Mouse (Mus musculus) lung, adult 2 months (tissue): ENCODE results near the gene Igsf8. TPM values are rescaled to one million over a fixed set of nuclear protein-coding genes. Genes with fewer than 3 reads are reported as not detected.
A peak's percentile ranks its signal among the peaks of the same experiment; 100 is the strongest.

Source experiments
- DNase-seq: peaks from one replicate; pipeline ENCODE4 v3.0.0; 2022
- H3K4me1 ChIP-seq: fragments of 200-500 bp; 2 replicates; pipeline ENCODE4 v1.6.1; 2011; ENCODE audit warnings: low read length; ENCODE audit not compliant: control insufficient read depth, insufficient read depth
- H3K4me3 ChIP-seq: fragments of 200-500 bp; replicated peaks from 2 replicates; pipeline ENCODE3; 2011; ENCODE audit warnings: low read depth, mild to moderate bottlenecking, control low read depth, low read length; ENCODE audit errors: extremely low read depth
- CTCF ChIP-seq: fragments of 200-500 bp; IDR thresholded peaks from 2 replicates; pipeline ENCODE4 v1.5.1; 2011; ENCODE audit warnings: mild to moderate bottlenecking, low read length, control low read depth; ENCODE audit not compliant: insufficient read depth
- POLR2A ChIP-seq: fragments of 200-500 bp; IDR thresholded peaks from 2 replicates; pipeline ENCODE4 v1.6.1; 2011; ENCODE audit warnings: low read depth, mild to moderate bottlenecking, control low read depth, low read length, borderline replicate concordance; ENCODE audit errors: extremely low read depth
- WGBS: fragments of 180-500 bp; shearing (Covaris S2); methylation state at CpG from one replicate; pipeline ENCODE4 v1.1.7; 2018; 5-methylcytosine and 5-hydroxymethylcytosine counted together
- polyA plus RNA-seq: library from polyadenylated mRNA; depleted of rRNA; stranded (reverse); fragments of >200 nt; gene quantifications from 2 replicates; pipeline ENCODE4 v1.2.3, GENCODE M21; 2012

Igsf8 gene
- polyA plus RNA-seq, 1 experiment: 90.8 TPM

DNA sequence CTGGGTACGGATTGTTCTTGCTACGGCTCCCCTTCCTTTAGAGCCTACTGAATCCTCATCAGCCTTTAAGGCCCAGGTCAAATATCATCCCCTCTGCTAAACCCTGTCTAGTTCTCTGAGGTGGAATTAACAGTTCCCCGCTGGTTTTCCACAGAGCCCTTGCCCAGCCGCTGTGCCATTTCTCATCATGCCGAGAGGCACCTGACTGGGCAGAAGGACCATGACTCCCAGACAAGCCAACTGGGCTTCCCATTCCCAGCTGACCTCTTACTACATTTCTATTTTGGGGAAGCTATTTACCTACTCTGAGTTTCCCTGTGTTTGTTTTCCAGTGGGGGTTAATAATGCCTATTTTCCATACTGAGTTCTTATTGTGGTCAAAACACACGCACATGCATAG is 21.6 kb downstream of the Igsf8 start:
- no peak for DNase-seq
- H3K4me1 ChIP-seq: no peaks in the 10 kb centered on the region
- 91% methylated on average over 6 of the region's 6 CpGs for WGBS
- TF ChIP-seq CTCF: no peak
- no peak for TF ChIP-seq POLR2A
- H3K4me3 ChIP-seq: no peak overlapping the region

- TF ChIP-seq CTCF (no peak), POLR2A (no peak)
- 84% methylated on average over 14 of the region's 14 CpGs for WGBS
- no peak for DNase-seq
Measured at GRCm38 (mm10) chr1:172284221-172284620, 22.8 kb downstream of the Igsf8 start.

GRCm38 (mm10) chr1:172286740-172287139 is 25.3 kb downstream of the Igsf8 start:
- 76% methylated on average over 5 of the region's 5 CpGs for WGBS
- no peaks in the 10 kb centered on the region for H3K4me1 ChIP-seq
- TF ChIP-seq CTCF (no peak), POLR2A (no peak)
- H3K4me3 ChIP-seq: no peak overlapping the region
- DNase-seq: no peak

More at GRCm38 (mm10) chr1:172284221-172284620, 22.8 kb downstream of the Igsf8 start:
- Histone ChIP-seq H3K4me1 (no peaks in the 10 kb centered on the region), H3K4me3 (no peak overlapping the region)

- Histone ChIP-seq H3K4me3 (no peak overlapping the region), H3K4me1 (no peaks in the 10 kb centered on the region)
- TF ChIP-seq CTCF: no peak
- no peak for TF ChIP-seq POLR2A
- WGBS: 88% methylated on average over 11 of the region's 11 CpGs
- no peak for DNase-seq
Measured at GRCm38 (mm10) chr1:172288900-172289616, 27.6 kb downstream of the Igsf8 start.

DNA sequence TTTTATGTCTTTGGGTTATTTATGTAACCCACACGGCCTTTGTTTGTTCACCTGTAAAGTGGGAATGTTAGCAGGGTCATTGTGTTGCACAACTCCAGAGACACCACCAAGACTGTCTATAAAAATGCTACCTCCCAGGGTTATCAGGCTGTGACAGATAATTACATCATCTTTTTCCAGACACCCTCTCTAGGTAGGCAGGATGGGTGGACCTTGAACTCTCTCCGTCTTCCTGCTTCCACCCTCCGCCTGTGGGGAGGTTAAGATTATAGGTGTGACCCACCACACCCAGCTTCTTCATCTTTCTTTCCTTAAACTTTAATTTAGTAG is 28.1 kb downstream of the Igsf8 start:
- whole genome bisulfite sequencing: 56% methylated on average over 3 of the region's 3 CpGs
- no peak for DNase-seq
- Histone ChIP-seq H3K4me1 (no peaks in the 10 kb centered on the region), H3K4me3 (no peak overlapping the region)
- TF ChIP-seq CTCF (no peak), POLR2A (no peak)

DNA sequence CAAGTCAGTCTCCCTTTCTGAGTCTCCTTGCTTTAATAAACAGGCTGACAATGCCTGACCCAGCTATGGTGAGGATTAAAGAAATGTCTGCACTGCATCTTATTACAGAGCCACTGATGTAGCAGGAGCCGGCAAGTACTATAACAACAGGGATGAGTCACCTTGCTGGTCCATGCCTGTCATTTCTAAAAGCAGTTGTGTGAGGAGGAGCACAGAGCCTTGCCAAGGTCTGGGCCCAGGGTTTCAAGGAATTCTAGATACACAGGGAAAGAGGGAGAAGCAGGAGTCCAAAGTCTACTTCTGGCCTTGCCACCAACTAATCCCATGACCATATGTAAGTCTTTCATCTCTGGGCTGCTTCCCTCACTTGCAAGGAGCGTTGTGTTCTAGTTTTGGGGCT is 31.4 kb downstream of the Igsf8 start:
- H3K4me1 ChIP-seq: no peaks in the 10 kb centered on the region
- DNase-seq: no peak
- TF ChIP-seq POLR2A (no peak), CTCF (no peak)
- WGBS: 86% methylated on average over 2 of the region's 2 CpGs
- no peak overlapping the region for H3K4me3 ChIP-seq

DNA sequence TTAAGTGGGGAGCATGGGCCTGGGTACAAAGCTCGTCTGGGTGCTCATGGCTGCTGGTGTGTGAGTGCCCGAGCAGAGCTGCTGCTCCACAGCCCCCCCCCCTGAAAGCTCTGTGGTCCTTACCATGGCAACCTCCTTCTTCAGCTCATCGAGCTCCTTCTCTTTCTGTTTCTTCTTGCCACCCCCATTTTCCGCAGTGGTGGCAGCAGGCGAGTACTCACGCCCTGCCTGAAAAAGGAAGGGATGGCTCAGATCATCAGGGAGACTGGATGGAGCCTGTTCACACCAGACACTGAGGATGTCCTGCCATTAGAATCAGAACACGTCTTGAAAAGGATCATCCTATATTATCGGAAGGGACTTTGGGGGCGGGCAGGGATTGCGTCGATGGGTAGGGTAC is 32.0 kb downstream of the Igsf8 start:
- DNase-seq: no peak
- H3K4me1 ChIP-seq: no peaks in the 10 kb centered on the region
- no peak overlapping the region for H3K4me3 ChIP-seq
- WGBS: 82% methylated on average over 11 of the region's 11 CpGs
- no peak for TF ChIP-seq CTCF
- no peak for TF ChIP-seq POLR2A

DNA sequence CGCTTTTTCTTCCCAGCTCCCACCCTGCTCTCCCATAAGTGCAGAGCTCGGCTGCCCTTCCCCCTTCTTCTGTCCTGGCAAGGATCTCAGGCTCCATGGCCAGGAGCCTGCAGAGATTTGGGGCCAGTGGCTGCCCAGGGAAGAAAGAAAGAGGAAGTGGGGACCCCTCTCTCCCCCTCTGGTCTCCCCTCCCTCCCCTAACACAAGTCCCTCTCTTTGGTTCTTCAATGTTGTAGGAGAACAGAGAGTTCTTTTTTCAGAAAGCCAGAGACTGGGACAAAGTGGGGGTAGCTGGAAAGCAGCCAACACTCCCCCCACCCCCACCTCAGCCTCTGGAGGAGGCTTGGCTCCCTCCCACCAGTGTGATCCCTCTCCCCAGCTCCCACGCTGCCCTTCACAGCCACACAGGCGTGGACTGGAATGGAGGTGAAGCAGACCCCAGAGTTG is 34.3 kb downstream of the Igsf8 start:
- H3K4me3 ChIP-seq: no peak overlapping the region
- 58% methylated on average over 4 of the region's 4 CpGs for WGBS
- no peak for DNase-seq
- no peaks in the 10 kb centered on the region for H3K4me1 ChIP-seq
- no peak for TF ChIP-seq CTCF
- no peak for TF ChIP-seq POLR2A

- Histone ChIP-seq H3K4me1 (no peaks in the 10 kb centered on the region), H3K4me3 (peak overlapping the region; percentile 68)
- no peak for DNase-seq
- TF ChIP-seq CTCF: no peak
- 65% methylated on average over 6 of the region's 6 CpGs for WGBS
Measured at GRCm38 (mm10) chr1:172296816-172297510, 35.5 kb downstream of the Igsf8 start.
